Mouse (Mus musculus) cerebellum, postnatal 14 days (tissue): ENCODE data around the gene Btg1.
A peak's percentile ranks its signal among the peaks of the same experiment; 100 is the strongest.

ENCODE experiments used
- DNase-seq, 2 experiments: peaks; one replicate each; pipeline ENCODE4 v3.0.0; 2021; ENCODE audit warnings: mixed read lengths in 2 of 2

Btg1 gene

DNA sequence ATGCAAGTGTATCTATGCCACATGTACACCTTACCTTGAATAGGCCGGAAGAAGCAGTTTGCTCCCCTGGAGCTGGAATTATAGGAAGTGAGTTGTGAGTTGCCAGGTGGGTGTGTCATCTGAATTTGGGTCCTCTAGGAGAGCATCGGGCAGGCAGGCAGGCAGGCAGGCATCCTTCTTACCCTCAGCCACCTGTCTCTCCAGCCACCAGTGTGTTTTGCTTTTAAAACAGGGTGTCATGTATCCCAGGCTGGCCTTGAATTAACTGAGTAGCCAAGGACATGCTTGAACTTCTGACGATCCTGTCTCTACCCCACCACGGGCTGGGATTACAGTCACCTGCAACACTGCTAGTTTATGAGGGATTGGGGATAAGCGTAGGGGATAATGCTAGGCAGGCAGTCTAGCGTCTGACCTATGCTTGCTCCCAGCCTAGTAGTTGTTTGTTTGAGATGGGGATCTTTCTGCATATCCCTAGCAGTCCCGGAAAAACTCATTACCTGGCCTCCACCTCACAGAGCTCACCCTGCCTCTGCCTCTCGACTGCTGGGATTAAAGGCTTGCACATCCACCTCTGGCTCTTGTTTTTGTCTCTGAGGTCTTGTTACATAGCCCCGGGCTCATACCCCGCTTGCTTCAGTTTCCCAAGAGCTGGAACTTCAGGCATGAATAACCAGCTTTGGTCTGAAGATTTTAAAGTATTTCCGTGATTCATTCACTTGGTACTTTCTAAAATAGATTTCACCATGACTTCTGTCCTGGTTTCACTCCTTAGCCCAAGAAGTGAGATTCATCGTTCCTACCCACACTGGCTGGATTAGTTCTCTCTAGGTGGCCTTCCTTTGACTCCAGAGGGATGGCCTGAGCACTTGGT, 15.7 kb downstream of the Btg1 start:
- DNase-seq: no peak

DNA sequence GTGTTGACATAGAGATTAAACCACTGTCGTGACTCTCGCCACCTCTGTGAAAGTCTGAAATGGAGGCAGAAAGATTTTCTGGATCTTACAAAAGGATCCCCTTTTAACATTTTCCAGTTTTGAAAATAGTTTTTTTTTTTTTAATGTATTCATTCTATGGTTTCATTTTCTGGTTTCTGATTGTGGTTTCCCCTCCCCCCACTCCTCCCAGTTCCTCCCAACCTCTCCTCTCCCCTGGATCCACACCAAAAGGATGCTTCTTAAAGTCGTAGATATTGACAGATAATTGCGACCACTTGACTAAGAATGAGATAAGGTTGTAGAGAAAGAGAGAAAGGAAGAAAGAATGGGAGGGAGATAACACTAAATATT, 16.3 kb downstream of the Btg1 start:
- no peak for DNase-seq

DNA sequence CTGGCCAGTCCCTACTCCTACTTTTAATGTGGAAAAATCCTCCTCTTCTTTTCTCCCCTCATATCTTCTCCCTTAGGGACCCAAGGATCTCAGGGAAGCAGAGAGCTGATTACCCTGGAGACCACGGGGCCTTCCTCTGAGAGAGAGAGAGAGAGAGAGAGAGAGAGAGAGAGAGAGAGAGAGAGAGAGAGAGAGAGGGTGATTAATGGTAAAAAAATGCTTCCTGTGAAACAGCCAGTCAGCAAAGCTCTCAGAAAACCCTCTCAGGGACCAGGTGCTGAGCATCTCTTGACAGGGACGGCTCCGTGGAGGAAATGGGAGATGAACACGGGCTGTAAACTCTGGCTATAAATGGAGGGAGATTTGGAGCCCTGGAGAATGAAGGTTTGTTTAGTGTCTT, 18.7 kb downstream of the Btg1 start:
- no peak for DNase-seq

- no peak for DNase-seq
These were observed 21.7 kb downstream of the Btg1 start for GRCm38 (mm10) chr10:96638477-96638876.

DNA sequence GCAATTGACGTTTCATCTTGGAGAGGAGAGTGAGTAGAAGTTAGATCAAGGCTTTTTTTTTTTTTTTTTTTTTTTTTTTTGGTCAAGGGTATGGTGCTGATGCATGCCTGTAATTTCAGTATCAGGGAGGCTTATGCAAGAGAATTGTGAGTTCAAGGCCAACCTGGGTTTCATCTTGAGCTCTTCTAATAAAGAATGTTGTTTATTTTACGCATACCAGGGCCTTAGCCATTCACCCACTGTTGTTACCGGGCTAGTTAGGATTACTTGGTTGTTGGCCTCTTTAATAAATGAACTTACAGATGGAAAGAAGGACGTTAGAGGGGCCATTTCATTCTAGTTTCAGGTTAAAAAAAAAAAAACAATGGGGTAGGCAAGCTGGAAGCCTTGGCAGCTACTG, 25.2 kb downstream of the Btg1 start:
- no peak for DNase-seq

DNA sequence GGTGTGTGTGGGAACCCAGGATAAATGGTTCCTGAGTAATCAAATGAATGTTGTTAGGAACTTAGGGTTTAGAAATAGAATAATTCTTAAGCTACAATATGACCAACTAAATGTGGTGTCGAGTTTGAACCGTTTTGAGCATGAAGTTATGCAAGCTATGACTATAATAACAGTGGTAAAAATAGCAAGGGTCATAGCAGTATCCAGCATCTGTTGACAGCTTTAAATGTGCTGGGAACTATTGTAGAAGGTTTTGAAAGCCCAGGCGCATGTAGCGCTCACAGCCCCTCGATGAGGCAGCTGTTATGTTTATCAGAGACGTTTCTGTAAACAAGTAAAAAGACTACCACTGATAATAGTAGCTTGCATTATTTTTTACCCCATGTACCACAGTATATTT, 25.9 kb downstream of the Btg1 start:
- no peak for DNase-seq

DNA sequence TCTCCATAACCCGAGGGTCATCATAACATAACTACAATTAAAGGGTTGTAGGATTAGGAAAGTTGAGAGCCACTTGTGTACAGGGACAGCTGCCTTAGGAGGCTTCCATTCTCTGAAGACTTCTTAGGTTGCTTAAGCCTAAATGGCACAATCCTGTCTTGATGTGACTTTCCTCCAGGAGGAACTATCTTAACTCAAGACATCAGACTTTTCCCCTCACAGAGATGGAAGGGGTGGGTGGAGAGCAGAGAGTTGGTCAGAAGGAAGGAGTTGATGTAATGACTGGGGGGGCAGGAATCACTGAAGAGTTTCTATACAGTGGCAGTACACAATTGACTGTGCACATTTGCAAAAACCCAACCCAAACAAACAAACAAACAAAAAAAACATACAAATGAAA, 28.4 kb downstream of the Btg1 start:
- no peak for DNase-seq

DNA sequence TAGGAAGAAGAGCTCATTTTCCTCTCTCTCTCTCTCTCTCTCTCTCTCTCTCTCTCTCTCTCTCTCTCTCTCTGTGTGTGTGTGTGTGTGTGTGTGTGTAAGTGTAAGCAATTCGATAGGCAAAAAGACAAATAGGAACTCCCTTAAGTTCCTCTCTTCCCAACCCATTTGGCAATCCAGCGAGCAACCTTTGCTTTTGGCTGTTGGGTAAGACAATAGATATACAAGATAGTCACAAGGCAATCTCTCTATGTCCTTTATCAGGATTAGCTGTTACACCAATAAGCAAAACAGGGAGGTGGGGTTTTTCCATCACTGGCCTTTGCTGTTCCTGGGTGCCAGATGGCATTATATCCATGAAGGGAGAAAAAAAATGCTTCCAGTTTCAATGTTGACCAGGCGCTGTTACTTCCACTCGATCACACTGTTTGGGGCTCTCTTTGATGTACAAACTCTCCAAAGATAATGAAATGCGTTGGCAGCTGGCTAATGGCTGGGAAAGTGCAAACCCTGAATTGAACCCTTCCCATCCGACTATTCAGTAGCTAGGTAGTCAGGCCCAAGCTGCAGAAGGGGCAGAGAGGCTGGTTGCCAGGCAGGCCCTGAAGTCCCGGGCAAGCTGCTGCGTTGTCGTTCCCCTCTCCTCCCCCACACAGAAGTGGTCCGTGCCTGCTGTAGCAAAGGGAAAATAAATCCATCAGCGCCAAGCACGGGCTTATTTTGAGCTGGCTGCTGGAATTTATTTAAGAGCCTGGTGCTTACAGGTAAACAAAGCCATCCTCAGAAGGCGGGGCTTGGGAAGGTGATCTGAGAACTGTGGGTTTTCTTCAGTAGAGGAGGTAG, 29.4 kb downstream of the Btg1 start:
- DNase-seq: peak; percentile 78 to 81

GRCm38 (mm10) chr10:96646867-96647462, 30.2 kb downstream of the Btg1 start:
- DNase-seq: peak; percentile 53 to 63

GRCm38 (mm10) chr10:96648161-96648561, 31.4 kb downstream of the Btg1 start:
- DNase-seq: peak; percentile 70 to 87

DNA sequence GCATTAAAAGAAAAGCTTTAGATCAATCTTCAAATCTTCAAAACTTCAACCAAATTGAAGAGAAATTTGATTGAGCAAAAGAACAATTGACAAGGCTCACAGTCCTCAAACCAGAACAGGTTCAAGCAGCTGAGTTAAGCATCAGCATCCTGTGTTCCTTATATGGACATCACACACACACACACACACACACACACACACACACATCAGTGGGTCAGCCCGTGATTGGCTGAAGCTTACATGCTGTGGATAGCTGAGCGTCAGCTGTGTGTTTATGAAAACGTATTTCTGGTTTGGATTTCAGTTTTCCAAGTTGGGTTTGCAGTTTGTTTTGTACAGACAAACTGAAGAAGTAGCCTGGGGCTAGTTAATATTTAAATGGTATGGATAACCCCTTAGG, 32.7 kb downstream of the Btg1 start:
- no peak for DNase-seq

GRCm38 (mm10) chr10:96652372-96652771, 35.6 kb downstream of the Btg1 start:
- DNase-seq: no peak

DNA sequence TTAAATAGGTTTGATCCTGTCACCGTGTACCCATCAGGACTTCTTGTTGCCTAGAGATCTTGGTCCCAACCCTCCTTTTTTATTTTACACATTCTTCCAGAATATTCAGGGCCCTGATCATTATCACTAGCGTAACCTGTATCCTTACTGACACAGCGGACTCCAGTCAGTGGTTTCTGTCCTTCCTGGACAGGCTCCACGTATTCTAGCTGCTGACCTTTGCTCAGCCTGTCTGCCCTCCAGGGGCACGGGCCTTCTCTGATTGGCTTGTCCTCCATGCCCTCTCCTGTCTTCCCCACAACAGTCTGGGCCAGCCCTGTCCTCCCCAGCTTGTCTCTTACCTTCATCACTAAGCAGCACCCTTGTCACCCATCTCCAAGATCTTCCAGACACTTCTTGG, 36.2 kb downstream of the Btg1 start:
- DNase-seq: no peak

DNA sequence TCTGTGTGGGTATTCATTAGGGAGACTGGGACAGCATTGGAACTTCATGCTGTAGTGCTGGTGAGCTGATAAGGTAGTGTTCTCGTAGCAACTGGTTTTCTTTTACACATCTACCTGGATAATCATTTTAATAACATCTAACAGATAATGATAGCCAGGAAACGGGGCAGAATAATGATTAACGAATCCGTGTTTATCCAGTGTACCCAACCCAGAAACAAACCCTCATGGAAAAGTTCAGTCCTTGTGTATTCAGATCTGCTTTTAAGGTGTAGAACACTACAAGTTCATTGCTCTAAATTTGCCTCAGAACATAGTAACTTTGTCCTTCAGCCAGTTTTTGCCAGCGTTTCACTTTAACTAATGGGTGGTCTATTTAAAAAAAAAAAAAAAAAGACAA, 37.3 kb downstream of the Btg1 start:
- no peak for DNase-seq

DNA sequence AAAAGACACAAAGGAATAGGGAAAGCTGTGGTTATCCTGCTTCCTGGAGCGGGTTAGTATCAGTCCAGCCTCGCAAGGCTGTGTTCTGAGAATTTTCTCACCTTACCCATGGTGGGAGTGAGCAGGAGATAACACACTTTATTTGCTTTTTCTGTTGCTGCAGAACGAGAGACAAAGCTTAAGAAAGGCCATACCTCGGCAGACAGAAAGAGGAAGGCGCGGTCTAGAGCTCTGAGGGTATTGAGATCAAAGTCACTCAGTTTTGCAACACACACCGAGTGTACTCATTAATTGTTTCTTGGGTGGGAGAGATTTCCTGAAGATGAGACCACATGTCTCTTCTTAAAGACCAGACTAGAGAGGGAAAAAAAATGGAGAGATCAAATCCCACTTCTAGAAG, 37.8 kb downstream of the Btg1 start:
- DNase-seq: no peak

DNA sequence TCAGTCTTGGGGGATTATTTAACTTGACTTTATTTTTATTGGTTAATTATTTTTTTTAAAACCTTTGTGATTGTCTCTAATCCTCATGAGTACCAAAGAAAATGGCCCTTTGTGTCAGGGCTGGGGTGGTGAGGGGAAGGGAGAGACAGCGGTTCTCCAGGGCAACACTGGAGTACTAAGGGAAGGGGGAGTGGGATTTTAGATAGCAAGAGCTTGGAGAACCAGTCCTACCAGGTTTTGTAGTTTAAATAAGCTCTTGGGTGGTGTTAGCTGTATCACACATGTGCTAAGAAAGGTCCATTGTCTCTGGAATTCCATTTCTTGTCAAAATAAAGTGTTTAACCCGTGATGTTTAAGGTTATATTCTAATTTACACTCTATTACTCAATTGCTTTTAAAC, 38.3 kb downstream of the Btg1 start:
- no peak for DNase-seq

DNA sequence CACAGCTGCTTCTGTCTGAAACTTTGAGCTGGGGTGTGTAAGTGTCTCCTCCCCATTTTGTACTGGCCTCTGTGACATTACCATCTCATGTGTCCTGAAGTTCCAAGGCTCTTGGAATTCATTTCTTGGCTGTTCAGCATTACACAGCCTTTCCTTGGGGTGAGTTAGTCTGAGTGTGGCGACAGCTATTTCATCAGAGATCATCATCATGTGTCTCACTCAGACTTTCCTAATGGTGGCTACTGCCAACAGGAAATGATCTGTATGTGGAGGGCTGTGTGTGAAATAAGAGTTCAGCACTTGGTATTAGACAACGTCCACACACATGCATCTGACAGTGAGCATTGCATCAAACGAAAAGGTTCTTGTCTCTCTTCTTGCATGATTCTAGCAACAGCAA, 39.4 kb downstream of the Btg1 start:
- no peak for DNase-seq

DNA sequence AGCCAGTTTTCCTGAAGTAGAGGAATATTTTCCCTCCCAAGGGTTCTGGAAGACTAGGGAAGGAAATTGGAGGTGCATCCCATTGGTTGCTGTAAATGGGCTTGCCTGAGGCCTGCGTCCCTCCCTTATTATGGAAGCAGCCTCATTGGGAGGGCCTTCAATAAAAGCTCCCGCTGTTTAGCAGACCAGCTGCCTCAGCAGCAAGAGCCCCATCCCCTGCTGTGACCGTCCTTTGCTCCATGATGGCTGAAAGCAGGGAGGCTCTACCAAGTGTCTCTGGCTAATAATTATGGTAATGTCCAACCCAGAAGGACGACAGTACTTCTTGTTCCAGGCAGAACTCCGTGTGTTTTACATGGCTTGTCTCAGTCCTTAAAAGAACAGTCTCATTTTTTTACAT, 42.1 kb downstream of the Btg1 start:
- peak; percentile 68 to 79 for DNase-seq

DNA sequence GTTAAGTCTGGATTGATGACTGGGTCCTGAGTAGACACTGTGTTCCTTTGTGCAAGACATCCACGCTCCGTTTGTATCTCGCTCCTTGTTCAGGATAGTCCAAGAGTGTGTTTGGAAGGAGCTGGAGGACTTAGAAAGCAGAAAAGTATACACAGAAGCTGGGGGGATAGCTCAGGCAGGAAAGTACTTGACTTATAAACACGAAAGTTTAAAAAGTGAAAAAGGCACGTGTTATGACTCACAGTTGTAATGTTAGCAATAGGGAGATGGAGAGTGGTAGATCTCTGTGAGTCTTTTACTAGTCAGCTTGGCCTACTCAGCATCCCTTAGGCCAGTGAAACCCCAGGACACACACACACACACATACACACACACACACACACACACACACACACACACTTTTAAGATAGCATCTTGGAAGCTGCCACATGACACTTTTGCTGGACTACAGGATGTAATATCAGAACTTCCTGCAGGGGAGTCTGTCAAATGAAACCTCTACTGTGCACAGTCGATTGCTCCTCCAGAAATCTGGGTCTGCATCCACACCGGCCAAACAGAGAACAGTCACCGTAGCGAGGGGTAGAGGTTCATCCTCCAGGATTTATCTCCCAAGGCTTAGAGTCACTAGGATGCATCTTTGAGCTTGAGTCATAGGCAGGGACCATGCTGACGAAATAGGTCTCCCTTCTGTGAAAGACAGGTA, 43.6 kb downstream of the Btg1 start:
- no peak for DNase-seq

DNA sequence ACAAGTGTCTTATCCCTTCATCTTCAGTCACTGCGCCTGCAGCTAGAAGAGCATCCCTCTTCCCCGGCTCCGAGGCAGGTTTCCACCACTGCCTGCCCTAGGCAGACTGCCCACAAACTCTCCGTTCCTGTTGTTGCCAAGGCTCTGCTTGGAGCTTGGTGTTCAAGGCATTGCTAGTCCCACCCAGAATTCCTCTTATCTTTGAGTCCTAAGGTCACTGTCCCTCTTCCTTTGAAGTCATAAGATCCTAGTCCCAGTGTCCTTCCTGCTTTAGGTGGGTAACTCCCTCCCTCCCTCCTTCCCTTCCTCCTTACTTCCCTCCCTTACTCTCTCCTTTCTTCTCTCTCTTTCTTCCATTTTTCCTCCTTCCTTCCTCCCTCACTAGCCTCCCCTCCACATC, 46.2 kb downstream of the Btg1 start:
- no peak for DNase-seq

- DNase-seq: no peak
These were observed 47.1 kb downstream of the Btg1 start for GRCm38 (mm10) chr10:96663739-96664430.
